Mouse (Mus musculus): ENCODE data around the gene Lpxn.

Gene Lpxn

DNA sequence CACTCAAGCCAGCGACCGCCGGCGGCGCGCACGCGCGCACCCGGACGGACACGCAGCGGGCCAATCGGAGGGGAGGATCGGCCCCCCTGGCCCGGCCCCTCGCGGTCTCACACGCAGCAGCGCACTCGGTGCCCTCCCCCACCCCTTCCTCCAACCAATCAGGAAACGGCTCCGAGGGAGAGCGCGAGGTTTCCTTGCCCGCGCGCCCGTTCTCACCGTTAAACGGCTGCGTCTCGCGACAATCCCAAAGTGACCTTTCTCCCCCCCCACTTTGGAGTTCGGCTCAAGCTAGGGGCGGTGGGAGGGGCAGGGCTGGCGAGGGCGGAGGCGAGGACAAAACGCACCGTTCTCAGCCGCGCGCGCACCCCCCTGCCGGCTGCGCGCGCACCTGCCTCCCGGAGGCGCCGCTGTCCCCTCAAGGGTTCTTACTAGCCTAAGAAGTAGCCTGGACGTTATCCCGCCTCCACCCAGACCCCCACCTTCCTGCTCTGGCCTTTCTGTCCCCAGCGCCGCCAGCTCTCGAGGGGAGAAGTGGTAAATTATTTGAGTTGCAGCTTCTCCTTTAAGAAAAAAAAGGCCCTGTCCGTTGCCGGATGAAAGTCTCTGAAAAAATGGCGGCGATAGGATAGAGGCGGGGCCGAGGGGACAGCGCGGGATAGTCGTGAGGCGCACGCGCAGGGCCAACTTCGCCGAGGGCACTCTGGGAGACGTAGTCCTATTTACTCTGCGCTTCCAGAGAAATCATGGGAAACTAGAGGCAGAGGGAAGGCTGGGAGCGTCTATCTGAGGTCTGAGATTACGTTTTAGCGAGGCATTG, at the start of gene Lpxn, which contains the start of gene Zfp91:
Gene Lpxn (plus strand): TSS at position 683 of the 817 bp plus-strand sequence.
Gene Zfp91 (minus strand): TSS at position 616 of the 817 bp plus-strand sequence.
- DNase-seq (ENCODE audit: low read depth, low spot score) = peak; percentile 99

DNA sequence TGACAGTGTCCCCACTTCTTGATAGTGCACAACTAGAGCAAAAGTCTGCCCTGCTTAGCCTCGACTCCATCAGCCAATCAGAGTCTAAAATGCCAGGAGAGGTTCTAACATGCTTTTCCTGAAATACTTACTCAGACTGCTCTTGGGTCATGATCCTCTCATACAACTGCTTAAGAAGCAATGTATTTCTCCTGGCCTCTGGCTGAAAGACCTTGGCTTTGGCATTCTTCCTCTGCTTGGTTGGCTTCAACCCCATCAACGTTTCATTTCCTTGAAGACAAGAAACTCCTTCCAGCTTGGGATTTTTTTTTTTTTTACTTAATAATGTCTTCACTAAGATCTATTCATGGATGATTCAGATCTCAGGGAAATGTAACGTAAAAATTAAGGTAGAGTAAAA, 39.7 kb upstream of the Lpxn start:
- no peak for DNase-seq (ENCODE audit: low read depth, low spot score)

DNA sequence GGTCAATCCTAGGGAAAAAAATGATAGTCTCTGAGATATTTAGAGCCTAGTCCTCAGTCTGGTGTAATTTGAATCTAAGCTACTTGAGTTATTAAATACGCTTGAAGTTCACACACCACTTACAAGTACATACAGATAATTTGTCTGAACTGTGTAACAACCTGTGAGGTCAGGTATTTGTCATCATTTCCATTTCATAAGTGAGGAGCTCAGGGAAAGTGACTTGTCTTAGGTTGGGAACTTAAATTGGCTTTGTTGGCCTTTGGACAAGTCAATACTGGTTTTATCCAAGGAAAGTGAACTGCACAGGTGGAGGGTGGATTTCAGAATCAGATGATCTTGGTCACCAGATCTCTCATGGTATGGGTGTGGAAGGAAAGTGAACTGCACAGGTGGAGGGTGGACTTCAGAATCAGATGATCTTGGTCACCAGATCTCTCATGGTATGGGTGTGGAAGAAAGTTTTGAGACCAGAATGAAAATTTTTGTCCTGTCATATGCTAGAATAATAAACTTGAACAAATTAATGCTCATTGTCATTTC, 37.0 kb upstream of the Lpxn start:
- no peak for DNase-seq (ENCODE audit: low read depth, low spot score)

DNA sequence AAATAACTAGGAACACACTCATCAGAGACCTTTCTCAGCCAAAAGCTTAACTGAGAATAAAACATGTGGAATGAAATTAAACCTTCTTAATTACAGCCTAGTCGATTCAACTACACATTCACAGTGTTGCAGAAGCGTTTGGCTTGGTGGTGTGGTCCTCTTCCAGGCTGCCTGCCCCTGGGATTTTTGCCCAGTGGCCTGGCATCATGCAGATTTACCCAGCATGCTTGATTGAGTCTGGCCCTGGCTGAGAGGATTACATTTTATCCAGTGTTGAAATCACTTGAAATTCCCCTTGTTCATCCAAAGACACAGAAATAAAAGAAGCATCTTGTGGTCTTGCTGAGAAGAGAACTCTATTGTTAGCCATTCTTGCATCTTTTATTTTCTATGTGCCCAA, 36.3 kb upstream of the Lpxn start:
- no peak for DNase-seq (ENCODE audit: low read depth, low spot score)

DNA sequence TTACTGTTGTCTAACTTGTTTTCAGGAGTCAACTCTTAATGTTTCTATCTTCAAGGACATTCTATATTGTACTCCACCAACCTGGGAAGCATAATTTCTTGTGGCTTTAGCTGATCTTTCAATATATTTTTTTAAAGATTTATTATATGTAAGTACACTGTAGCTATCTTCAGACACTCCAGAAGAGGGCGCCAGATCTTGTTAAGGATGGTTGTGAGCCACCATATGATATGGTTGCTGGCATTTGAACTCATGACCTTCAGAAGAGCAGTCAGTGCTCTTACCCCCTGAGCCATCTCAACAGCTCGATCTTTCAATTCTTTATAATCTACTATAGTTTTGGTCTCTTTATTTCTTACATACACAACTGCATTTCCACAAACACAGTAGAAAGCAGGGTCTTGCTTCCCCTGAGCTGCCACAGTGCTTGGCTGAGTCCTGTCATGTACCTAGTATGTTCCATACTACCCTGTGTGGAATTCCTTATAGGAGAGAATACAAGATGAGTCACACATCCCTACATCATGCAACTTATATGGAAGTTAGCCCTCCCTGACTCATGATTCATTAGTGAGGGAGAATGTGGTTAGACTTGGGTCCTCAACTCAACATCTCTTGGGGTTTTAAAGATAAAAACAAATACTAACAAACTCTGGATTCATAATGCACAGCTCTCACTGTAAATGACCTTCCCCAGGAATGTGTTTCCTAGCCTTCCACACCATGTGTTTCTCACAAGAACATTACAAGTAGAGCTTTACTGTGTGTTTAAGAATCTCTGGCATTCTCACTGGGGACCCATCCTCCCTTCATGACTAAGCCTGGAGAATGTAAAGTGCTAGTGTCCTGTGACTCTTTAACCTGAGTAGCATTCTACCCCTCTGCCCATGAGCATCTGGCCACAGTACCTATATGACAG, 33.5 kb upstream of the Lpxn start:
- DNase-seq (ENCODE audit: low read depth, low spot score) = peak; percentile 22

DNA sequence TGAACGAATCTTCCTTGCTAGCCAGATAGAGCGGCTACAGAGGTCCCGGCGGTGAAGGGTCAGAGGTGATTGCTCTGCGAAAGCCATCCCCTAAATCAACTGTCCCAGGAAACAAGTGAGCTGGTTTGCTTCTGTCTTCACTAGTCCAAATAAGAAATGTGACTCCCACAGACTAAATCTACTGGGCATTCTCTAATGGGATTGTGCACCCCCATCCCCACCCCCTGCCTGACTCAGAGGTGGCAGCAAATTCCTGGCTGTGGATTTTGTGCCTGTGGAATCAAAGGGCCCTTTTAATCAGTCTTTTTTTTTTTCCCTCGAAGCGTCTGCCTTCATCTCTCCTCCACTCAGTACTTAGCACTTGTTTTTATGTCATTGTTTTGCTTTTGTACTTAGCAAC, 30.7 kb upstream of the Lpxn start, which contains the start of gene Cntf:
Gene Cntf (minus strand): TSS at position 325 of the 400 bp plus-strand sequence.
- no peak for DNase-seq (ENCODE audit: low read depth, low spot score)

DNA sequence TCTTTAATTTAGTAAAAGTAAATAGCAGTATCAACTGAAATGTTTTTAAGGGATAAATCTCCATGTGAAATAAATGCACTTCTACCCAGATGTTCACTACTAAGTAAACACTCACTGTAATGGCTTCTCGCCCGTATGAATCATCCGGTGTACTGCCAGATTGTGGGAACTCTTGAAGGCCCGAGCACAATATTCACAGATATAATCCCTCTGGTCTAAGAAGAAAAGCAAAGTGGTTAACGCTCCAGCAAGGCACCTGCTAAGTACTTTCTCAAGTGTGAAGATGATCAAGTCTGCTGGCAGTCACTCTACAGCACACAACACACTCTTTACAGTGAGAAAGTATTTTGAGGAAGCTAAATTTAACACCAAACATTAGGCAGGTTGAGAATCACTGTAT, 25.1 kb upstream of the Lpxn start:
- no peak for DNase-seq (ENCODE audit: low read depth, low spot score)

DNA sequence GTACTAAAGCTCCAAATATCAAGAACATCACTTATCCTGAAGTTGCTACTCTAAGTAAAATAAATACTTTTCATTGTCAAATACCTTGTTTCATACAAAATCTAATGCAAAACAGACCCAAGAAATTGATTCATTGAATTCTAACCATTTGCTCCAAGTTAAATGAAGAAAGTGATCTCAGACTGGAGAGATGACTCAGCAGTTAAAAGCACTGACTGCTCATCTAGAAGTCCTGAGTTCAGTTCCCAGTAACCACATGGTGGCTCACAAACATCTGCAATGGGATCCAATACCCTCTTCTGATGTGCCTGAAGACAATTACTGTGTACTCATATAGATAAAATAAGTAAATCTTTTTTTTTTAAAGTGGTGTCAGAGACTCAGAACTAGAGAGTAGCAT, 15.6 kb upstream of the Lpxn start:
- no peak for DNase-seq (ENCODE audit: low read depth, low spot score)

DNA sequence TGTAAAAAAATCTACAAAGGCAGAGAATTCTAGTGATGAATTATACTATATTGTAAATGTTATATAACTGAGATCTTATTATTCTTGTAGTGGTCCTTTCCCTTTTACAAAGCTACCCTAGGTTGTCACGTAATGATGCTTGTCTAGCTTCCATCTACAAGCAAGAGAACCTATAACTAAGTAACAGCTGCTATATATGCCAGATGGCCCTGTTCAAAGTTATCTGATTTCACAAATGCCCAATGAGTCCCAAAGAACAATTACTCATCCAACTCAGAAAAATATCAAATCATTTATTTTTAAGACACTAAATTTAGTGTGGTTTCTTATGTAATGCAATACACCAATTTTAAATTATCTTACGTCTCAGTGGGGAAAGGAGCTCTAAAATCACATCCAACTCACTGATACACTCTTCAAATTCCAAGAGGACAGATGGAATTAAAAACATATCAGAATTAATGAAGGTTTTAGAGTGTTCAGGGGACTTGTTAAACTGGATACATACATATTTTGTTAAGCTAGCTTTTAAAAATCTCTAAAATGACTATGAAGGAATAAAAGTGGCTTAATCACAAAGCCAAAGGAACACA, 9.1 kb upstream of the Lpxn start:
- no peak for DNase-seq (ENCODE audit: low read depth, low spot score)

DNA sequence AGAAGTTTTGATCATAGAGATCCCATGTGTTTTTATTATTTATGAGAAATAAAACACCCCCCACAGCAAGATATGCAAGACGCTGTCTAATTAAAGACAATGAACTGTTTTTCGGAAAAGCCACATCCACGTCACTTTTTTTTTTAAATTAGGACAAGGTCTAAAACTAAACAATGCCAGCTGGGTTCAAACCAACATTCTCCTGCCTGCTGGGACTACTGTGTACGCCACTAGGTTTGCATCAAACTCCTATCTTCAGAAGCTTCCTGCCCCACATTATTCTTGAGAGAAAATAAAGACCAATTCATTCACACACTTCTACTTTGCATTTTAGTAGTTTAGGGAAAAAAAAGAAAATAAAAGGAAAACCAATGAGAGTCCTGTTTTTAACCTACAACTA, 8.3 kb upstream of the Lpxn start:
- DNase-seq (ENCODE audit: low read depth, low spot score) = no peak

DNA sequence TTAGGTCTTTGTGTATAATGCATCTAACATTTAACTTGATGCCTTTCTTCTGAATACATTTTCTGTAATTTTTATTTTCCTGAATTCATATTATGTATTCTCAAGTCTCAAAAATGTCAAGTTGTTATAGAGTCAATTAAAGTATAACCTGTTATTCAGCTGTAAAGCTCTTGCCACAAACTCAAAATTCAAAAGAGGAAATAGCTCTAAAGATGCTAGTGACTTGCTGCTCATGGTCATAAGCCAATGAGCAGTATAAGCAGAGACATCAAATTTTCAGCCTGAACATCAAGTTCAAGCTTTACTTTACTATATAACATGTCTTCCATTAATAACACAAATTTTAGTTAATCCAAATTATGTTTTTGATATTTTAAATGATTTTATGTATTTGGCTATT, 3.6 kb upstream of the Lpxn start:
- DNase-seq (ENCODE audit: low read depth, low spot score) = no peak

DNA sequence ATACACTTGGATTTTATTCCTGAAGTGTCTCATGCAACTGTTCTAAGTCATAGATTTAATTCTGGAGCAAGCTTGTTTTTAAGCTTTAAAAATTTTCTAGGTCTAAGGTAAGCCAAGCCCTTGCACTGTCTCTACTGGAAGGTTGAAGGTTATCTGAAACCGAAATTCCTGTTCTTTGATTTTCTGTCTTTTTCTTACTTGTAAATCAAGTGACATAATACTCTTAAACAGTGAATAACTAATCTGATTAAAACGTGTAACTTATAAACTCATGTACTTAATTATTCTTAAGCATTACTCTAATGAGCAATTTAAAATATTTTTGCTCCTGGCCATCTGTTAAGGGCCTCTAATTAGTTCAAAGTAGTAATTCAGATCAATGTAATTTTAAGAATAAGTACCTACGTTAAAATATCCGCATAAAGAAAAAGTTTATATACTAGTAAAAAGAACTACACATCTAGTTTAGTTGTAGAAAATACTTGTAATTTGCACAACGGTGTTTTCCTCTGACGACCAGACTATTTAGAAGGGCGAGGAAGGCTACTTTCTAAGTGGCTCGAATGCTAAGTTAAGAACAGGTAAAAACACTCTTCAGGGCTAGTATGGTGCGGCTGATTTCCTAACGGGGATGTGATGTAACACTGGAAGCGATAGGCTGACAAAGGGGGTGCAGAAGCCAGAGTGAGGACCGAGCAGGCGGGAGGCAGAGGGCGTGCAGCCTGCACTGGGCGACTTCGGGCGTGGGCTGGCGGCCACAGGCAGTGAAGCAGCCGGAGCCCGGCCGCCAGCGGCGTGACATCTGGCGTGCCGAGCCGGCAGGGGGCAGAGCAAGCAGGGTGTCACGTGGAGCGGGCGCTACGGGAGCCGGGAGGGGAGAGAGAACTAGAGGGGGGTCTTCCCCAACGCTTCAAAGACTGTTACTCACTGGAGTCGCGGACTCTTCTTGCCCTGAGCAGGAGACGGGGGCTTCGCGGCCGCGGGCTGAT, 1.6 kb upstream of the Lpxn start:
- DNase-seq (ENCODE audit: low read depth, low spot score) = peak; percentile 92

DNA sequence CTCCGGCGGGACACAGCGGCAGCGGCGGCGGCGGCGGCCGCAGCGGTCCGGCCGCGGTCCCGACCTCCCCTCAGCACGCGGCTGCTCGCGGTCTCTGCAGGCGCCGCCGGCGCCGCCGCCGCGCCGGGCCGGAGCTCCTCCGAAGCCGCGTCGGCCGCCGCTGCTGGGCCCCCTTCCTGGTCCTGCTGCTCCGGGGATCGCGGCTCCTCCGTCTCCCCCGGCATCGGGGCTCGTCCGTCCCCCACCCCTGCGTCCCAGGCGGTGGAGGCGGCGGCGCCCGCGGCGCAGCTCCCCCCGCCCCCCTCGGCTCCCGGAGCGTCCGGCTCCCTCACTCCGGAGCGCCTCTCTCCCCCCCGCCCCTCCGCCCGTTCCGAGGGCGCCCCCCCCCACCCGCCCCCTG, 883 bp upstream of the Lpxn start:
- DNase-seq (ENCODE audit: low read depth, low spot score) = no peak

DNA sequence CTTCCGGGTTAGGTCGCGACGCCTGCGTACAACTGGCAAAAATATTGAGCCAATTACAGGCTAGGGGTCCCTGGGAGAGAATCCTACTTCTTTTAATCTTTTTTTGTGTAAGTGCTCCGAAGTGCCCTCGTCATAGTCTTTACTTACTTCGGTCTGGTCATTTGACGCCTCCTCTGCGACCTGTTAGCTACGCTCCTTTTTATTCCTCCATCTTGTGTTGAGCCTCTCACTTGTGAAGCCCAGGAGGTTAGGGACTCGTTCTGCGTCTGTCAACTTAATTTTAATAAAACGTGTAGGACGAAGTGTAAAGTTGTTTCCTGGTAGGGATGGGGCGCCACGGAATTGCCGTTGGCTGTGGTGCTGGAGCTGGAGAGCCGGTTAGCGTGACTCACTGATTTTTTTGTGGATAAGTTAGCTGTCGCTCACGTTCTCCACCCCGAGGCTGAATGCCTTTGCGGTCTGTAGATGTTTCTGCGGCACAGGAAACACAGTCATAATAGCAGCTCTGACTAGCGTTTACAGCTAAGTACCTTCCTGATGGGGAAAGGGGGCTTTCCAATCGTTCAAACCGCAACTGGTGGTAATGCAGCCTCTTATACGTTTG, 437 bp downstream of the Lpxn start:
- peak; percentile 96 for DNase-seq (ENCODE audit: low read depth, low spot score)

DNA sequence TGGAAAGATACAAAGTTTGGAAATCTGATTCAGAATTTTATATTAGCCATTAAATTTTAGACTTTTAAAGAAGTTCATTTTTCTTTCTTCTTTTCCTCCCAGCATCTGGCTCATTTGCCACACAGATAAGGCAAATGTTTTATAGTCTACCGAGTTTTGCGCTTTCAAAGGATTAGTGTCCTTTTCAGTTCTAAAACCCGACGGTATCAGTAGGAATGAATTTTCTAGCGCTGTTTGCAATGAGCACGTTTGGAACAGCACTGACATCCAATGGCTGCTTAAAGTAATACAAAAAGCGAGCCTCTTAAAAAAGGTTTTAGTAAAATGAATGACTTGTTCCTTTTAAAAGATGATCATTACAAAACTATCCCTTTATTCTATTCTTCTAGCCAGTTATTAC, 1.1 kb downstream of the Lpxn start:
- DNase-seq (ENCODE audit: low read depth, low spot score) = peak; percentile 68

DNA sequence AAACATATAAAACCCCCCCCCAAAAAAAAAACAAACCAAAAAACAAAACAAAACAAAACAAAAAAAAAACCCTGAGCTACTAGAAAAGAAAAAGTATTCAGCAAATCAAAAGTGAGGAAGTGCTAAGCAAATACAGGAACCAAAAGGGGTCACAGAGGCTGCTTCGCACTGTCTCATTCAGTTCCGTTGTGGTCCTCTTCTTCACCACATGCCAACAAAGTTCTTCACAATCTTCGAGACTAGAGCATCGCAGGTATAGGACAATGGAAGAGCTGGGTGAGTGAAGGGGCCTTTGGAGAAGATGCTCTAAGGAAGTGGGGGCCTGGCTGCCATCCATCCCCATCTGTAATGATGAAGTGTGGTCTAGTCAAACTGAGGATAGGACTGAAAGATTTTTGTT, 2.4 kb downstream of the Lpxn start:
- DNase-seq (ENCODE audit: low read depth, low spot score) = peak; percentile 78

DNA sequence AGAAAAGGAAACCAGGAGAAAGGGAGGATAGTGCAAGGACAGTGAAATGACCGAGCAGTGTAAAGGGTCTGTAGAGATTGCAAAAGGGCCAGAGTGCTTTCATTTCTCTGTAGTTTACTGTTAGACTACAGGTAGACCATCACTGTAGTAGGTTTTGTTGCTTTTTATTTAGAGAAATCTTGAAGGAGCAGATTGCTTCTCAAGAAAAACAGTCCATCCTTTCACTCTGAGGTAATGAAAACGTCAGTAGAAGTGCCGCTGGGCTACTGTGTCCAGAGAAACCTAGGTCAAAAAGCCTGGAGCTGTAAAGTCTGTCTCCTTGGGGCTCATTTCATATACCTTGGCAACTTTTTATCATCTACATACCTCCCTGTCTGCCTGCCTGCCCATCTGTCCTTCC, 3.1 kb downstream of the Lpxn start:
- DNase-seq (ENCODE audit: low read depth, low spot score) = no peak

DNA sequence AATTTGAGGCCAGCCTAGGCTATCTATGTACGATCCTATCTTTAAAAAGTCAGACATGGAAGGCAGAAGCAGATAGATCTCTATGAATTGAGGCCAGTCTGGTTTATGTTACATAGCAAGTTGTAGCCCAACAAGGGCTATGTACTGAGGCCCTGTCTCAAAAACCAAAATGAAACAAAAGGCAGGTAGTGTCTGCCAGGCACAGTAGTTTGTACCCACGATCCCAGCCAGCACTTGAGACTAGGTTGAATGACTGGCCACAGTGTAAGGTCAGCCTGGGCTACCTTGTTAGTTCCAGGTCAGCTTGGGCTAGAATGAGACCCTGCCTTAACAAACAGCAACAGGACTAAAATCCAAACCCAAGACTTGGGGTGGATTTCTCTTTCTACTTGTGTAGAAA, 4.6 kb downstream of the Lpxn start:
- peak; percentile 13 for DNase-seq (ENCODE audit: low read depth, low spot score)

DNA sequence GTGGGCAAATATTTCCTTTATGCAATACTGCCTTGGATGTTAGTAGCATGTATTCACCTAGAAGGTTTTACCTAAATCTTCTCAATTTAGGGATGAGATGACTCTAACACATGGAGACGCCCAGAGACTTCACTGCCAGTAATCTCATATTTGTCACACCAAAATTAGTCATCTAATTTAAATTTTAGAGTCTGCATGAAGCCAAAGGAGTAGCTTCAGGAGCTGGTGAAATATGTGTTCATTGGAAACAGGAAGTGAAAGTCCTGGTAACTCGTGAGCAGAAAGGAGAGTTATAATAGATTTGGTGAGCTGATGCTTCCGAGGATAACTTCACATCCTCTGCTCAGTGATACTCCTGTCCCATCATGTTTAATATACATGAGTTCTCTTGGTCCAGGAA, 5.1 kb downstream of the Lpxn start:
- peak; percentile 49 for DNase-seq (ENCODE audit: low read depth, low spot score)

DNA sequence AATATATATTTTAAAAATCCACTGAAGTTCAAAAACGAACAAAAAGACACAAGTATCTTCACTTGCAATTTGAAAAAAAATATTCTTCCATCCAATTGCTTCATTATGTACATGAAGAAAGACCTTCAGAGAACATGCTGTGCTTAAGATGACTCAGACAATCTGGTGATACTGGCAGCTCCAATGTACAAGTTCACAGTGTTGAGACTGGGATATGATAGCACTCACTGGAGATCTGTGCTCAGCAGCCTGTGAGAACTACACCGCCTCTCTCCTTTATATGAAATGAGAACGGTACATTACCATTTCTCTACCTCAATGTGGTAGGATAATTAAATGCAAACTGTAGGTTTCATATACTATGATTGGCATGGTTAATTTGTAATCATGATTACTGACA, 6.8 kb downstream of the Lpxn start:
- DNase-seq (ENCODE audit: low read depth, low spot score) = no peak

Measured in CD4-positive helper T cell, adult 2 months (primary cell).